In the genomic region with DNA sequence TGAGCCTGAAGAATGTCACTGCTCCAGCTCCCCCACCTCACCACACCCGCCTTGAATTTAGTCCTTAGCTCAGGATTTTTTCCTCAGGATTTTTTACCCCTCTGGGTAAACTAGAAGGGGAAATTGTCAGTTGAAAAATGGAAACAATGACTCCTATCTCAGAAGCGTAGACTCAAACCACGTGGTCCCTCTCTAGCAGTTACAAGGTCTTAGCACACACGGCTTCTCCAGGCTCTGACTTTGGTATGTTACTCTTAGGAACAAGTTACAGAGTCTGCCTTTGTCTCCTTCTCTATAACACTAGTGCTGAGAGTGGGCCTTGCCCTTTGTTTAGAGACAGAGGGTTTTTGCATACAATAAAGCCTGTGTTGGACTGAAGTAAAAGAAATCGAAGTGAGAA, we compare ENCODE assay signal across 22 mouse cellular contexts.
"Had no signal": no experiment of that assay in that cellular context is flagged by ENCODE, and none has a peak within 500 bp of the region (broad histone marks: within the 10 kb centered on the region; RNA-seq: fewer than 3 reads in every experiment).

No protein-coding gene starts in this region.

- H3K27ac ChIP-seq: heart, adult 2 months; heart, embryonic 13.5 days; heart, embryonic 15.5 days; hindbrain, embryonic 13.5 days; hindbrain, embryonic 15.5 days; hindbrain, postnatal 0 days; left cerebral cortex, adult 2 months; limb, embryonic 13.5 days; limb, embryonic 15.5 days; liver, embryonic 12.5 days had no signal

- H3K9ac ChIP-seq: heart, embryonic 13.5 days; heart, embryonic 15.5 days; hindbrain, embryonic 13.5 days; hindbrain, embryonic 15.5 days; limb, embryonic 13.5 days; limb, embryonic 15.5 days; liver, embryonic 12.5 days had no signal

- H3K4me3 ChIP-seq: heart, adult 2 months; heart, embryonic 13.5 days; heart, embryonic 15.5 days; hindbrain, embryonic 13.5 days; hindbrain, embryonic 15.5 days; left cerebral cortex, adult 2 months; limb, embryonic 13.5 days; limb, embryonic 15.5 days; liver, embryonic 12.5 days had no signal

- H3K9me3 ChIP-seq: heart, embryonic 13.5 days; heart, embryonic 15.5 days; hindbrain, embryonic 13.5 days; hindbrain, embryonic 15.5 days; limb, embryonic 13.5 days; limb, embryonic 15.5 days; liver, embryonic 12.5 days had no signal

- H3K36me3 ChIP-seq: heart, embryonic 13.5 days; heart, embryonic 15.5 days; hindbrain, embryonic 13.5 days; hindbrain, embryonic 15.5 days; limb, embryonic 13.5 days; limb, embryonic 15.5 days; liver, embryonic 12.5 days had no signal

- DNase-seq: gastrocnemius, postnatal 14 days; gastrocnemius, postnatal 36 days; heart, adult 11 months; heart, adult 2 months; heart, postnatal 14 days; heart, postnatal 36 days; kidney, adult 11 months; kidney, adult 2 months; kidney, adult 9 months; kidney, postnatal 14 days; kidney, postnatal 36 days had no signal

- H3K27me3 ChIP-seq: heart, embryonic 13.5 days; heart, embryonic 15.5 days; hindbrain, embryonic 13.5 days; hindbrain, embryonic 15.5 days; limb, embryonic 13.5 days; limb, embryonic 15.5 days; liver, embryonic 12.5 days had no signal

- H3K4me1 ChIP-seq: heart, embryonic 15.5 days; hindbrain, embryonic 13.5 days; hindbrain, embryonic 15.5 days; liver, embryonic 12.5 days had no signal

- H3K4me2 ChIP-seq: heart, embryonic 11.5 days; heart, embryonic 13.5 days; heart, embryonic 15.5 days; hindbrain, embryonic 13.5 days; hindbrain, embryonic 15.5 days; limb, embryonic 13.5 days; limb, embryonic 15.5 days; liver, embryonic 12.5 days had no signal

- ATAC-seq: hindbrain, postnatal 0 days; intestine, embryonic 16.5 days; liver, embryonic 12.5 days had no signal
